Mouse (Mus musculus) intestine, embryonic 14.5 days (tissue): ENCODE data around the gene N4bp1. TPM values are rescaled to one million over a fixed set of nuclear protein-coding genes. Genes with fewer than 3 reads are reported as not detected.

ENCODE experiments used
- ATAC-seq: fragments of 200-750 bp; cut with Nextera tagmentation; replicated peaks from 2 replicates; pipeline ENCODE4 v1.8.0; 2017; ENCODE audit warnings: low read depth, moderate number of reproducible peaks, moderate TSS enrichment, moderate library complexity; ENCODE audit not compliant: low FRiP score, low TSS enrichment
- DNase-seq: peaks from one replicate; pipeline ENCODE4 v3.0.0-alpha.2; 2018; ENCODE audit warnings: low spot score
- H3K27ac ChIP-seq: fragments of 300-500 bp; sonication (generic); 2 replicates; pipeline ENCODE4 v1.5.1; 2014; ENCODE audit warnings: low read depth, mild to moderate bottlenecking, control low read depth
- H3K27me3 ChIP-seq: fragments of 300-500 bp; sonication (generic); replicated peaks from 2 replicates; pipeline ENCODE4 v1.6.1; 2014; ENCODE audit warnings: low read length, control low read depth; ENCODE audit not compliant: control insufficient read depth, insufficient read depth
- H3K36me3 ChIP-seq: fragments of 300-500 bp; sonication (generic); 2 replicates; pipeline ENCODE4 v1.6.1; 2014; ENCODE audit warnings: low read length, control low read depth; ENCODE audit not compliant: control insufficient read depth, insufficient read depth
- H3K4me1 ChIP-seq: fragments of 300-500 bp; sonication (generic); replicated peaks from 2 replicates; pipeline ENCODE4 v1.6.1; 2014; ENCODE audit warnings: low read length, control low read depth, mixed read lengths; ENCODE audit not compliant: control insufficient read depth, insufficient read depth
- H3K4me2 ChIP-seq: fragments of 300-500 bp; sonication (generic); 2 replicates; pipeline ENCODE4 v1.6.1; 2014; ENCODE audit warnings: low read length
- H3K4me3 ChIP-seq: fragments of 300-500 bp; sonication (generic); 2 replicates; pipeline ENCODE4 v1.5.1; 2014; ENCODE audit warnings: low read depth, low read length, control low read depth, mixed read lengths
- H3K9ac ChIP-seq: fragments of 300-500 bp; sonication (generic); 2 replicates; pipeline ENCODE4 v1.6.1; 2014; ENCODE audit warnings: mild to moderate bottlenecking, low read length
- H3K9me3 ChIP-seq: fragments of 300-500 bp; sonication (generic); 2 replicates; pipeline ENCODE4 v1.6.1; 2016; ENCODE audit warnings: low read length, control low read depth; ENCODE audit not compliant: control insufficient read depth
- WGBS: fragments of 180-500 bp; shearing (Covaris S2); extraction: QIAGEN DNeasy Blood & Tissue Kit; methylation state at CpG from one replicate; pipeline ENCODE4 v1.1.7; 2014; 5-methylcytosine and 5-hydroxymethylcytosine counted together
- polyA plus RNA-seq: library from polyadenylated mRNA; unstranded; fragments of >200 nt; fragmentation: Nextera tagmentation; extraction: Ambion mirVana; gene quantifications from 2 replicates; pipeline ENCODE4 v1.2.1, GENCODE M21; 2014

Gene N4bp1
- polyA plus RNA-seq, 1 experiment from 2014 or later, result 12.2 TPM

DNA sequence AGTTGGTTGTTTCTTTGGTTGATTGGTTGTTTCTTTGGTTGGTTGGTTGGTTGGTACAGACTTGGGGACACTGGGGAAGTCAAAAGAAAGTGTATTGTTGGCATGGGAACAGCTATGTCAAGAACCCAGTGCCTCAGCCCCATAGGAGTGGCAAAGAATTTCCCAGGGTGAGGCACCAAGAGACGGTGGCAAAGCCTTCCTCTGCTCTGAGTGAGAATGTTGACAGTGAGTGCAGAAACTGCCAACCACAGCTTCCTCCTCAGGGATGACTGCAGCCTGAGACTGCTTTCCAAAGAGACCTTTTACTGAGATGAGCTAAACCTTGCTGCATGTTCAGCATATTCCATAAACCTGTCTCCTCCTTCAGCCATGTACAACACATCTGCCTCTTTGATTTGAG is 6.5 kb upstream of the N4bp1 start:
- no peak overlapping the region for H3K27ac ChIP-seq

DNA sequence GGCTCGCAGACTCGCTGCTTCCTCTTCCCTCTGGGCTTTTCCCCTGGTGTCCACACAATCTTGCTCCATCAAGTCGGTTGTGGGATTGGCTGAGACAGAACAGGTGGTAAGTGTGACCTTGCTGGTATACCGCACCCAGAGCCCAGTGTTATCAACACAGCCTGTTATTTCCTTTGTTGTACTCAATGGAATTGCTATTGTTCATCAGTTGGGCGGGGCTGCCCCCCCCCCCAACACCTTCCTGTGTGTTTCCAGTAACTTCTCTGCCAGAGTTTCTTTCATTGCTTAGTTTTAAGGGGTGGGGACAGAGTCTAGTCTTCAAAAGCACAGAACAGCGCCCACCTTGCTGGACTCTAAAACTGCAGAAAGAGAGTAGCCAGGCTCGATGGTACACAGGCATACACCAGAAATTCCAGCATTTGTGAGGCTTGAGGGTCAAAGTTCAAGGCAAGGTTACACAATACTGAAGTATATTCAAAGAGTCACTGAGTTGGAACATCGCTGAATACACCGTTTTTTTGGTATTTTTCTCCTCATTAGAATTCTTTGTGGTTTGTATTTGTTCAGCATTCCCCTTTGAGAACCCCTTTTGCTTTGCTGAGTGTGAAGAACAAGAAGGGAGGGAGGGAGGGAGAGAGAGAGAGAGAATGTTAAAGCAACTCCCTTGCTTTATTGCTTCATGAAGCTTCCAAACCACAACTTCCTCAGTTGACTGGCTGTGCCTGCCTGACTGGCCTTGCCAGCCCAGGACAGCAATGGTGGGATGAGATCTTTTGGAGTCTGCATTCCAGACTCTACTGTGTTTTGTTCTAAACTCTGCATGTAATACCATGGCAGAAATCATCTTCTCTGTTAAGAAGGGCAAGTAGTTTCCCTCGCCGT is 3.2 kb upstream of the N4bp1 start:
- no peaks in the 10 kb centered on the region for H3K36me3 ChIP-seq
- no peaks in the 10 kb centered on the region for H3K27me3 ChIP-seq
- 70% methylated on average over 11 of the region's 11 CpGs for WGBS
- no peak overlapping the region for H3K4me3 ChIP-seq
- no peak for ATAC-seq
- peaks cover 6% of the 10 kb centered on the region for H3K4me1 ChIP-seq
- no peak overlapping the region for H3K9ac ChIP-seq
- no peak overlapping the region for H3K27ac ChIP-seq
- H3K4me2 ChIP-seq, result no peak overlapping the region
- H3K9me3 ChIP-seq, result no peaks in the 10 kb centered on the region
- DNase-seq, result no peak

More for the DNA sequence above, 6.5 kb upstream of the N4bp1 start:
- H3K4me2 ChIP-seq, result no peak overlapping the region
- H3K9me3 ChIP-seq, result no peaks in the 10 kb centered on the region
- WGBS, result 81% methylated on average over 1 of the region's 1 CpGs
- DNase-seq (no peak), ATAC-seq (no peak)
- H3K27me3 ChIP-seq, result no peaks in the 10 kb centered on the region
- H3K36me3 ChIP-seq, result no peaks in the 10 kb centered on the region
- no peaks in the 10 kb centered on the region for H3K4me1 ChIP-seq
- H3K9ac ChIP-seq, result no peak overlapping the region
- no peak overlapping the region for H3K4me3 ChIP-seq

DNA sequence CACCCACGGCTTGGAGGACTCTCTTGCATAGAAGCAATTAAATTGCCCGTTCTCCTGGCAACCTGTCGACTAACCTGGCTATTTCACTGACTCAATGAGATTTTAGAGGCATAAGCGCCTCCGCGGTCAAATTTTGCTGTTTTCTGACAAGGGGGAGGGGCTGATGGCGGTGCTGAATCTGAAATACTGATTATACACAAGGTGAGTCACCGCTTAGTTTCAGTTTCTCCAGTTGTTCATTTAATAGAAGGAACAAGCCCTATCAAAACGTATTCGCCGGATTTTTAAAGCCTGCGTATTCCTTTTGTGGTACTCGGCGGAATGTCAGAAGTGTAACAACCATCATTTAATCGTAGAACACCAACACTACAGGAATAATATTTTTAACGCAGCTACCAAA is 991 bp downstream of the N4bp1 start:
- ATAC-seq (no peak), DNase-seq (peak; percentile 64)
- Histone ChIP-seq H3K9ac (peak overlapping the region; percentile 81), H3K27ac (peak overlapping the region; percentile 88), H3K9me3 (no peaks in the 10 kb centered on the region), H3K27me3 (no peaks in the 10 kb centered on the region), H3K4me1 (peaks cover 21% of the 10 kb centered on the region), H3K36me3 (0 out of 2 replicates have a peak, but pooled peaks cover 4% of the 10 kb centered on the region), H3K4me2 (peak overlapping the region; percentile 91), H3K4me3 (peak overlapping the region; percentile 90)
- 1% methylated on average over 16 of the region's 16 CpGs for WGBS

DNA sequence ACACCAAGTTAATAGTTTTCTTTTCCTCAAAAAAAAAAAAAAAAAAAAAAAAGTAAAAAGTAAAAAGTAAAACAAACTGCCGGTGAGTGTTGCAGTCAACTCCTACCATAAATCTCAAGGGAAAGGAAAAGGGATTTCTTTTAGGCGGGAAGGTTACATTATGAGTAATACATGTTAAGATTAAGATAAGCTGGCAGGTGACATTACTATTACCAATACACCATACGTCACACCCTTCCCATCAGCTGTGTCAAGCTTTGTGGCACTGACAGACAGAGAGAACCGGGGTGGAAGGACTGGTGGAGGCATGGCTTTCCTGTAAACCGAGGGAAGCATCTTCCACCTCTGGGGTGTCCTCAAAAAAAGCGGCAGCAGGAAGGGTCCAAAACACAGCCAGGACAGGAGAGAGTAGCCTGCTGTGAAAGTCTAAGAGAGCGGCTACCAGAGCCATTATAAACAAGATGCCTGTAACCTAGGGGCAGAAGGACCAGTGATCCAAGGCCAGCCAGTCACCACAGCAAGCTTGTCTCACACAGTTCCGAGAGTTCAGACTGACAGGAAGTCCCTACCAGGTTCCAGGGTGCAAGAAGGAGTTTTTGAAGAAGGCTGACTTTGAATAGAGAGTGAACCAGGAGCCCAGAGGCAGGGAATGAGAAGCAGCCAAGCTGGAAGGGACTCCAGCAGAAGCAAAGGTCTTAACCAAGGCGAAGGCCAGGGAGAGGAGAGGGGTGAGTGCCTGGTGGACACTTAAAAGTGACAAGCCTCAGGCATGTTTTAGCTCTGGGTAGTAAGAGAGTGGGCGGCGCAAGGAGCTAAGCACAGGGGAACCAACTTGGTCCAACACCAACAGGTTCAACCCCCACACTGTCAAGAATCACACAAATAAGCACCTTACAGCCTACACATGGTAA is 2.2 kb downstream of the N4bp1 start:
- peak overlapping the region; percentile 6; the same call in 1 of the 2 replicates for H3K4me3 ChIP-seq
- no peak overlapping the region for H3K27ac ChIP-seq
- 64% methylated on average over 11 of the region's 11 CpGs for WGBS
- H3K4me1 ChIP-seq, result peaks cover 21% of the 10 kb centered on the region
- DNase-seq, result no peak
- H3K36me3 ChIP-seq, result 0 out of 2 replicates have a peak, but pooled peaks cover 4% of the 10 kb centered on the region
- no peak overlapping the region for H3K9ac ChIP-seq
- peak overlapping the region; percentile 91; the same call in 1 of the 2 replicates for H3K4me2 ChIP-seq
- no peak for ATAC-seq
- no peaks in the 10 kb centered on the region for H3K9me3 ChIP-seq
- no peaks in the 10 kb centered on the region for H3K27me3 ChIP-seq

DNA sequence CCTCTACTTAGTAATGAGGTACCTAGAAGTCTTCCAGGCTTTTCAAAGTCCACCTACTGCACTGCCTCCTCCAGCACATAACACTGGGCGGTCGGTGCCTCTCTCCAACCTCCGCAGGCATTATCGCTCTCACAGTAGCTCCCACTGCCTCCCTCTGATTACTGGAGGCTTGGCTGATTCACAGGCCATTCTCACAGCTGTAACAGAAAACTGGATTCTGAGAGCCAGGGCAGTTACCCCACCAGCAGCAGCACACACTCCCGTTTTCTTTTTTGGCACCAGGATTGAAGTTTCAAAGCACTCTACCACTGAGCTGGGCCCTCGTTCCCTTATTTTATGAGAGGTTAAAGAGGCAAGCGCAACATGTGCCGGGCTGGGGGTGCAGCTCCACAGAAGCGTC is 3.1 kb downstream of the N4bp1 start:
- no peak for ATAC-seq
- Histone ChIP-seq H3K4me1 (peaks cover 21% of the 10 kb centered on the region), H3K27me3 (no peaks in the 10 kb centered on the region), H3K9me3 (no peaks in the 10 kb centered on the region), H3K4me3 (no peak overlapping the region), H3K9ac (no peak overlapping the region), H3K36me3 (0 out of 2 replicates have a peak, but pooled peaks cover 4% of the 10 kb centered on the region), H3K4me2 (no peak overlapping the region), H3K27ac (no peak overlapping the region)
- no peak for DNase-seq
- WGBS, result 73% methylated on average over 9 of the region's 9 CpGs

DNA sequence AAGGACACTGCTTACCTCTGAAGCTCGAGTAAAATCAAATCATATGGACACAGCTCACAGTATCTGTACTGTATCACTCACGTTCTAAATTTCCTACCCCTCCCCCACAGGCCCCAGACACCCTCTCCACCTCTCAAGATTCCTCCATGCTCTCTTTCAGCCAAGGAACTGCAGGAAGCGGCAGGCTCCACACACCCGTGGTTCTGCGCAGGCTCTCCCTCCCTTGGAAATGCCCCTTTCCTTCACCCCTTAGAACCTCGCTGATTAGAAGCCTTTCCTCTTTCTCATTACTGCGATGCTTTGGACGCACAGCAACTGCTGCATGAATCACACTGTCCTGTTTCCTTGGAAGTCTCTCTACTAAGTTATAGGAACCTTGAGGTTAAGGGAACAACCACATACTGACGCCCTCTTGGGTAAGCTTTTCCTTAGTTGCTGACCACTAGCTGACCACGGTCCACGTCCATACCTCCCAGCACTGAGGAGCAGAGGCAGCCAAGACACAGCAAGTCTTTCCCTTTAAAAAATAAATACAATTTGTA is 3.9 kb downstream of the N4bp1 start:
- DNase-seq (no peak), ATAC-seq (no peak)
- Histone ChIP-seq H3K27me3 (no peaks in the 10 kb centered on the region), H3K4me1 (peaks cover 21% of the 10 kb centered on the region), H3K9ac (no peak overlapping the region), H3K4me2 (no peak overlapping the region), H3K4me3 (no peak overlapping the region), H3K36me3 (0 out of 2 replicates have a peak, but pooled peaks cover 4% of the 10 kb centered on the region), H3K9me3 (no peaks in the 10 kb centered on the region), H3K27ac (no peak overlapping the region)
- 71% methylated on average over 11 of the region's 11 CpGs for WGBS

DNA sequence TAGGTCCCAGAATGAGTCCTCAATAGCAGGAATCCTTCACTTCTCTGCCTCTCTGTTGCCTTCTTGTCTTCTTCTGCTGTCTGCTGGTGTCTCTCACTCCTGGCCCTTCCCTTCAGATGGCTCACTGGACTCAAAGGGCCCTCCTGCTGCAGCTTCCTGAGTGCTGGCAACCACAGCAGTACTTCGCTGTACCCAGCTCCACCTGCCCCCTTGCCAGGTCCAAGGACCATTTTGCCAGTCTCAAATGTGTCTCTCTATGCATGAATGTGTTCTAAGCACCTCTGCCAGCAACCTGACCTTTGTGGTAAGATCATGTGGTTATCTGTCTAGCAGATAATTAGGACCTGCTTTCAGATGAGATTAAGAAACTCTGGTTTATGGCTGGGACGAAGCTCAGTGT is 8.2 kb downstream of the N4bp1 start:
- Histone ChIP-seq H3K4me2 (no peak overlapping the region), H3K9ac (no peak overlapping the region), H3K4me1 (peaks cover 20% of the 10 kb centered on the region), H3K9me3 (no peaks in the 10 kb centered on the region), H3K4me3 (no peak overlapping the region), H3K36me3 (0 out of 2 replicates have a peak, but pooled peaks cover 4% of the 10 kb centered on the region), H3K27me3 (no peaks in the 10 kb centered on the region), H3K27ac (no peak overlapping the region)
- no peak for ATAC-seq
- WGBS, result 89% methylated on average over 2 of the region's 2 CpGs
- DNase-seq, result no peak

DNA sequence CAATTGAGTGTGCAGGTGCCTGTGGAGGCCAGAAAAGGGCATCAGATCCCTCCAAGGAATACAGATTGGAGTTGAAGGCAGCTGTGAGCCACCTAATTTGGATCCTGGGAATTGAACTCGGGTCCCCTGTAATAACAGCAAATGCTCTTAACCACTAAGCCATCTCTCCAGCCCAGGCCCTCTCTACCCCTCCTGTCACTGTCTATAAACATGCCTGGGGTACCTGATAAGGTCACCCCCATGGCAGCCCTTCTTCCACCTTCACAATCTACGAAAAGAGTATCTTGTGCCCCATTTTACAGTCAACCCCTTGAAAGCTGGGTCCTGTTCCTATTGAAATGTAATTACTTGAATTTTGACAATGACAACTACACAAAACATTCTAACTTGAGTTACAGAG is 11.0 kb downstream of the N4bp1 start:
- Histone ChIP-seq H3K27me3 (no peaks in the 10 kb centered on the region), H3K9ac (no peak overlapping the region), H3K4me1 (peaks cover 18% of the 10 kb centered on the region), H3K9me3 (no peaks in the 10 kb centered on the region), H3K4me3 (no peak overlapping the region), H3K4me2 (no peak overlapping the region), H3K27ac (no peak overlapping the region), H3K36me3 (no peaks in the 10 kb centered on the region)
- WGBS, result 82% methylated on average over 2 of the region's 2 CpGs
- no peak for DNase-seq
- ATAC-seq, result no peak
